In genomic region chr7:65914761-65915301, GRCm38 (mm10) we compare ENCODE assay signal across 15 mouse cellular contexts. TPM values are rescaled to one million over a fixed set of nuclear protein-coding genes. Genes with fewer than 3 reads are reported as not detected.
DNase-seq lines count a peak whose midpoint lies in the region; ATAC-seq and TF ChIP-seq lines count a peak whose summit lies in the region.
"Had no signal": no experiment of that assay in that cellular context is flagged by ENCODE, and none has a peak within 500 bp of the region (broad histone marks: within the 10 kb centered on the region; RNA-seq: fewer than 3 reads in every experiment).

No protein-coding gene starts in this region.

- intact Hi-C loops in gastrocnemius, adult 2 months (cut with DNase I), result no loop called here
- intact Hi-C loops in heart, postnatal 14 days (cut with DNase I), result no loop called here
- intact Hi-C loops in left cerebral cortex, postnatal 14 days (cut with DNase I), result no loop called here

- peaks cover 6% of the 10 kb centered on the region; the same call in 1 of the 2 replicates for H3K4me1 ChIP-seq in liver, embryonic 13.5 days (replicated peaks)

- H3K9ac ChIP-seq in liver, embryonic 13.5 days, result no peak overlapping the region
- H3K9ac ChIP-seq: hindbrain, embryonic 14.5 days had no signal

- no peaks in the 10 kb centered on the region for H3K36me3 ChIP-seq in liver, embryonic 13.5 days

- H3K4me2 ChIP-seq in liver, embryonic 13.5 days, result no peak overlapping the region
- H3K4me2 ChIP-seq: hindbrain, embryonic 14.5 days had no signal

- no peaks in the 10 kb centered on the region for H3K27me3 ChIP-seq in liver, embryonic 13.5 days
- H3K27me3 ChIP-seq: Patski had no signal

- H3K4me3 ChIP-seq in gastrocnemius, adult 2 months, result peak overlapping the region; percentile 47
- no peak overlapping the region for H3K4me3 ChIP-seq in liver, embryonic 13.5 days (replicated peaks)

- TF ChIP-seq CTCF in gastrocnemius, adult 2 months (IDR thresholded peaks at IDR 0.05), result no peak

- WGBS in liver, embryonic 13.5 days (ENCODE audit: insufficient replicate concordance), result 48% methylated on average over 11 of the region's 11 CpGs

- peak overlapping the region; percentile 77 for H3K27ac ChIP-seq in gastrocnemius, adult 2 months
- peak overlapping the region; percentile 66 for H3K27ac ChIP-seq in liver, embryonic 13.5 days
- H3K27ac ChIP-seq: hindbrain, embryonic 14.5 days; macrophage had no signal

- DNase-seq in gastrocnemius, adult 2 months, result peak; percentile 55
- no peak for DNase-seq in gastrocnemius, postnatal 10 days
- peak; percentile 79 for DNase-seq in NIH3T3 (ENCODE audit: low read depth)
- peak; percentile 41 to 55 for DNase-seq in heart, postnatal 14 days
- DNase-seq in liver, embryonic 13.5 days, result no peak
- DNase-seq in left cerebral cortex, postnatal 14 days (ENCODE audit: low spot score in 2 of 2), result no peak
- DNase-seq in cerebellum, adult 11-12 months, result no peak
- DNase-seq in frontal cortex, postnatal 14 days (ENCODE audit: low spot score in 2 of 2), result no peak
- DNase-seq: adrenal gland, postnatal 36 days; cerebellum, adult 18-20 months; thymus, postnatal 14 days had no signal

- H3K9me3 ChIP-seq in liver, embryonic 13.5 days (replicated peaks), result no peaks in the 10 kb centered on the region

- ATAC-seq in liver, embryonic 13.5 days (ENCODE audit: low read depth), result peak; percentile 65
- ATAC-seq: Patski had no signal

RNA-seq across cellular contexts. Expression of gene Pcsk6, which starts 53.3 kb away (rescaled TPM):
- 10 to 100 TPM; 17.7 to 20.8 TPM for total RNA-seq in gastrocnemius, adult 2 months (2021)
- 10 to 100 TPM; 41.3 to 57.6 TPM for total RNA-seq in gastrocnemius, postnatal 10 days (2021)
- total RNA-seq in heart, postnatal 14 days (2021), result 10 to 100 TPM; 62.8 to 69.7 TPM
- polyA plus RNA-seq in liver, embryonic 13.5 days (2015; fragmentation: Nextera tagmentation; extraction: Ambion mirVana), result 0.51 and 0.63 TPM in 2 replicates
- 1 to 10 TPM; 6.9 to 7.6 TPM for total RNA-seq in left cerebral cortex, postnatal 14 days (2021)
- total RNA-seq: monocyte, adult 5-6 weeks had no signal
- polyA plus RNA-seq: macrophage had no signal

Comparison
In these comparisons a context has a peak if more than half of its experiments do, and no peak if none do; other contexts are left out.
1. DNase-seq: peak in gastrocnemius, adult 2 months (single experiment), NIH3T3 (single experiment) and heart, postnatal 14 days (2 of 2); none in gastrocnemius, postnatal 10 days (single experiment), liver, embryonic 13.5 days (single experiment), left cerebral cortex, postnatal 14 days (0 of 2), cerebellum, adult 11-12 months (single experiment) and frontal cortex, postnatal 14 days (0 of 2).